In the genomic region with DNA sequence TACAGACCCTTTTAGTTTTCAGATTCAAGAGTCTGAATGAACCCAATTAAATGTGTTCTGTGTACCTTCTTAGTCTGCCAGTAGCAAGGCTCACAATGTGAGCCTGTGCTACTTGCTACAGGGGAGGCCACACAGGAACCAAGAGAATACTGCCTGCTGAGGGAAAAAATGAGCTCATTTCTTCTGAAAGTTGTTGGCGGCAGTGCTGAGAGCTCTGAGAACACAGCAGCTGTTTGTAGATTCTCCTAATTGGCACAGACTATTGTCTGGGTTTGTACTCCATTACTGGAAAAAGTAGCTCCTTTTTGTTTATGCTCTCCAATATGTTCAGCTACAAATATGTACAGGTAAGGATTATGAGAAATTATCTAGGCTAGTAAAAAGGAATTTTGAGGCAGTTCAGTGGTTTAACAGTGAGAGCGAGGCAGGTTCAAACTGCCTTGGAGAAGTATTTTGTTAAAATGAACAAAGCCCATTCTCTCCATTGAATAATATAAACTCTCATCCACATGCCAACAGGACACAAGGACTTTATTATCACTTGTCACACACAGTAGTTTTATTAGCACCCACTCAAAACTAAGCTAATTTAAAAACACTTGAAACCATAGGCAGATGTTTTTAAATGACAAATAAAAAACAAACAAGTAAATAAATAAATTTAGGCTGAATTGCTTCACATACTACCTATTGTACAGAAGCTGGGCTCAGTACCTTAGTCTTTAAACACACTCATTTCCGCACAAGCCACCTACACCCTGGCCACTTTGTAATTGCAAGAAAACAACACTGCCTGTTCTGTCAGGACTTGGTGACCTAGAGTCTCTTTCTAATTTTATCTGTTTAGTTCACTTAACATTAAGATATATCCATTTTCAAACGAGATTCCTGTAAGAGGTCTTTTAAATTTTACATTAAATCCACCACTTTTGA, we compare ENCODE assay signal across 10 mouse cellular contexts.
DNase-seq lines count a peak whose midpoint lies in the region; ATAC-seq and TF ChIP-seq lines count a peak whose summit lies in the region.
"Had no signal": no experiment of that assay in that cellular context is flagged by ENCODE, and none has a peak within 500 bp of the region (broad histone marks: within the 10 kb centered on the region; RNA-seq: fewer than 3 reads in every experiment).

No protein-coding gene starts in this region.

- WGBS in embryonic facial prominence, embryonic 15.5 days = 42% methylated on average over 4 of the region's 4 CpGs
- WGBS in midbrain, embryonic 16.5 days = 42% methylated on average over 4 of the region's 4 CpGs
- 59% methylated on average over 4 of the region's 4 CpGs for WGBS in stomach, postnatal 0 days

- TF ChIP-seq CTCF in stomach, postnatal 0 days (IDR thresholded peaks at IDR 0.05; ENCODE audit: low read depth) = no peak

- no peak overlapping the region for H3K4me2 ChIP-seq in embryonic facial prominence, embryonic 15.5 days (replicated peaks)
- H3K4me2 ChIP-seq in midbrain, embryonic 16.5 days (ENCODE audit: low read length) = no peak overlapping the region
- H3K4me2 ChIP-seq in stomach, postnatal 0 days (replicated peaks; ENCODE audit: low read depth) = no peak overlapping the region
- H3K4me2 ChIP-seq: embryonic facial prominence, embryonic 13.5 days; lung, embryonic 14.5 days had no signal

- intact Hi-C loops in heart, postnatal 25 days (cut with DNase I) = no loop called here

- 0 out of 2 replicates have a peak, but pooled peaks have one; percentile 29 for ATAC-seq in embryonic facial prominence, embryonic 15.5 days (ENCODE audit: insufficient number of reproducible peaks, low FRiP score, low TSS enrichment, low read depth)
- peak; percentile 91 for ATAC-seq in midbrain, embryonic 16.5 days
- ATAC-seq in stomach, postnatal 0 days (ENCODE audit: low FRiP score, low TSS enrichment) = no peak

- no peak overlapping the region for H3K9ac ChIP-seq in embryonic facial prominence, embryonic 15.5 days
- no peak overlapping the region for H3K9ac ChIP-seq in midbrain, embryonic 16.5 days (ENCODE audit: low read depth, low read length)
- H3K9ac ChIP-seq in stomach, postnatal 0 days (ENCODE audit: low read length) = no peak overlapping the region
- H3K9ac ChIP-seq: embryonic facial prominence, embryonic 13.5 days; lung, embryonic 14.5 days had no signal

- no peak for TF ChIP-seq EP300 in stomach, postnatal 0 days (optimal IDR thresholded peaks at IDR 0.05)

- H3K27ac ChIP-seq in embryonic facial prominence, embryonic 15.5 days (replicated peaks) = no peak overlapping the region
- H3K27ac ChIP-seq in midbrain, embryonic 16.5 days (ENCODE audit: low read length) = peak overlapping the region; percentile 69
- no peak overlapping the region for H3K27ac ChIP-seq in stomach, postnatal 0 days (replicated peaks)
- H3K27ac ChIP-seq: embryonic facial prominence, embryonic 13.5 days had no signal

- no peak overlapping the region for H3K4me3 ChIP-seq in embryonic facial prominence, embryonic 15.5 days (replicated peaks)
- no peak overlapping the region for H3K4me3 ChIP-seq in midbrain, embryonic 16.5 days (ENCODE audit: low read depth, low read length)
- no peak overlapping the region for H3K4me3 ChIP-seq in stomach, postnatal 0 days (ENCODE audit: low read depth, low read length)
- H3K4me3 ChIP-seq: embryonic facial prominence, embryonic 13.5 days had no signal

- H3K9me3 ChIP-seq in embryonic facial prominence, embryonic 15.5 days (replicated peaks) = no peaks in the 10 kb centered on the region
- H3K9me3 ChIP-seq in midbrain, embryonic 16.5 days (replicated peaks; ENCODE audit: control insufficient read depth, low read length, poor library complexity, severe bottlenecking) = no peaks in the 10 kb centered on the region
- no peaks in the 10 kb centered on the region for H3K9me3 ChIP-seq in stomach, postnatal 0 days (ENCODE audit: control insufficient read depth, low read length)
- H3K9me3 ChIP-seq: embryonic facial prominence, embryonic 13.5 days had no signal

- no peaks in the 10 kb centered on the region for H3K4me1 ChIP-seq in embryonic facial prominence, embryonic 15.5 days
- H3K4me1 ChIP-seq in midbrain, embryonic 16.5 days (ENCODE audit: control insufficient read depth, insufficient read depth, low read length) = peaks cover 2% of the 10 kb centered on the region; the same call in 1 of the 2 replicates
- no peaks in the 10 kb centered on the region for H3K4me1 ChIP-seq in stomach, postnatal 0 days (replicated peaks; ENCODE audit: control insufficient read depth, insufficient read depth)
- H3K4me1 ChIP-seq: embryonic facial prominence, embryonic 13.5 days had no signal

- DNase-seq in heart, adult 9 months (ENCODE audit: low spot score in 2 of 2) = peak; percentile 21 to 44
- no peak for DNase-seq in heart, postnatal 25 days (ENCODE audit: low spot score)
- DNase-seq in layer of hippocampus, adult 8-10 months (ENCODE audit: low spot score in 2 of 2) = peak; percentile 62 to 76
- DNase-seq in B cell, adult 2 months = no peak
- no peak for DNase-seq in stomach, postnatal 0 days (ENCODE audit: low spot score)
- no peak for DNase-seq in c-Kit-positive CD71-positive TER-119-positive erythroid progenitor cells, embryonic 14.5 days (ENCODE audit: low spot score)
- DNase-seq: lung, embryonic 14.5 days had no signal

- H3K27me3 ChIP-seq in embryonic facial prominence, embryonic 15.5 days = no peaks in the 10 kb centered on the region
- no peaks in the 10 kb centered on the region for H3K27me3 ChIP-seq in midbrain, embryonic 16.5 days (ENCODE audit: control insufficient read depth, insufficient read depth, low read depth, low read length)
- H3K27me3 ChIP-seq in stomach, postnatal 0 days (ENCODE audit: control insufficient read depth, insufficient read depth, low read length) = no peaks in the 10 kb centered on the region
- H3K27me3 ChIP-seq: embryonic facial prominence, embryonic 13.5 days had no signal

- no peaks in the 10 kb centered on the region for H3K36me3 ChIP-seq in embryonic facial prominence, embryonic 15.5 days
- no peaks in the 10 kb centered on the region for H3K36me3 ChIP-seq in midbrain, embryonic 16.5 days (ENCODE audit: control insufficient read depth, insufficient read depth, low read length)
- no peaks in the 10 kb centered on the region for H3K36me3 ChIP-seq in stomach, postnatal 0 days (ENCODE audit: control insufficient read depth, insufficient read depth, low read length)
- H3K36me3 ChIP-seq: embryonic facial prominence, embryonic 13.5 days had no signal

Comparison
In these comparisons a context has a peak if more than half of its experiments do, and no peak if none do; other contexts are left out.
1. DNase-seq: peak in heart, adult 9 months (2 of 2) and layer of hippocampus, adult 8-10 months (2 of 2); none in heart, postnatal 25 days (single experiment), B cell, adult 2 months (0 of 2), stomach, postnatal 0 days (single experiment) and c-Kit-positive CD71-positive TER-119-positive erythroid progenitor cells, embryonic 14.5 days (single experiment).